Mouse (Mus musculus): ENCODE data around the gene Mtmr3.

GRCm38 (mm10) chr11:4471251-4471650 lies 123.4 kb downstream of the Mtmr3 start:
- no peak for TF ChIP-seq POLR2A (IDR thresholded peaks at IDR 0.05; ENCODE audit: borderline replicate concordance, extremely low read depth, low read depth, low read length)
- TF ChIP-seq CTCF (IDR thresholded peaks at IDR 0.05; ENCODE audit: insufficient read depth, low read length) = no peak

Measured in lung, adult 2 months (tissue).